Mouse (Mus musculus): Measurements from ENCODE around the gene Cdk8. TPM values are rescaled to one million over a fixed set of nuclear protein-coding genes. Genes with fewer than 3 reads are reported as not detected.
"Not testable (repeated sequence)": the region's sequence is repeated elsewhere in the genome, so short reads cannot be mapped to it uniquely, and the experiment has no call there.

The Cdk8 gene
- polyA plus RNA-seq (2012; rRNA removed) = 21.0 and 23.8 TPM in 2 replicates

DNA sequence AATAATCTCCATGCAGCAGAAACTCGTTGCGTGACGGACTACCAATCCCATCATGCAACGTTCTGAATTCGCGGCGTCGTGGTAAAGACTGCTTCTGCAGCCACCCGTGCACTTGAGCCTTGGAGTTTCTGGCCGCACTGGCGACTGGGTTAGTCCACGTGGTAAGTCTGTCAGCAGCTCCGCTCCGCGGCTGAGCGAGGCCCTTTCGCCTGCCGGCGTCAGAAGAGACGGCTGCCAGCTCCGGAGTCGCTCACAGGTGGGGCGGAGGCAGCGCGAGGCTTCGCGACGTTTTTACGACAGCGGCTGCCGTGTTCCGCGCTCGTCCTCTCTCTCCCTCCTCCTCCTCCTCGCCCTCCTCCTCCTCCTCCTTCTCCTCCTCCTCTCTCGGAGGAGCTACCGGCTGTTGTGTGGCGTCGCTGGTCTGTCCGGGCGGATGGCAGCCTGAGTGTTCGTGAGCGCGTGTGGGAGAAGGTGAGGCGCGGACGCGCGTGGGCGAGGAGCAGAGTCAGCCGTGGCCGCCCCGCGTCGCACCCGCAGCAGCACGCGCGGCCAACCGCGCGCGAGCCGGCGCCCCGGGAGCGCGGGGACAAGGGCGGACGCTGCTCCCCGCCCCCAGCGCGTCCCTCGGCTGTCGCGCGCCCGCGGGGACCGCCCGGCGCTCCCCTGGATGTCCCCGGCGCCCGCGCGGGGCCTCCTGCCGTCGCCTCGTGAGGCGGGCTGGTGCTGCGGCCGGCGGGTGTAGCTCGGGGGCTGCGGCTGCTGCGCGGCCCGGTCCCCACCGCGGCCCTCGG is at the start of gene Cdk8:
Gene Cdk8, plus strand, starts transcription at position 367 of the 791 bp plus-strand sequence.
- DNase-seq (ENCODE audit: low read depth in 1 of 2, low spot score in 2 of 2) = peak; percentile 87 to 88
- Histone ChIP-seq H3K27me3 (ENCODE audit: control insufficient read depth, insufficient read depth, low read length) (no peaks in the 10 kb centered on the region), H3K4me1 (ENCODE audit: control insufficient read depth, insufficient read depth, insufficient read length) (0 out of 2 replicates have a peak, but pooled peaks cover 2% of the 10 kb centered on the region), H3K27ac (ENCODE audit: insufficient read depth, low read length) (peak within 1 kb of the TSS; percentile 95), H3K36me3 (ENCODE audit: control insufficient read depth, insufficient read depth, low read length) (no peaks in the 10 kb centered on the region), H3K4me3 (ENCODE audit: extremely low read depth, insufficient read depth, insufficient read length) (peak within 1 kb of the TSS; percentile 94)
- WGBS = under 1% methylated on average over 87 of the region's 102 CpGs
- TF ChIP-seq POLR2A (IDR thresholded peaks at IDR 0.05; ENCODE audit: low read depth, low read length) (peak; percentile 57), CTCF (IDR thresholded peaks at IDR 0.05; ENCODE audit: extremely low read depth, insufficient read depth, insufficient read length, insufficient replicate concordance) (no peak)

DNA sequence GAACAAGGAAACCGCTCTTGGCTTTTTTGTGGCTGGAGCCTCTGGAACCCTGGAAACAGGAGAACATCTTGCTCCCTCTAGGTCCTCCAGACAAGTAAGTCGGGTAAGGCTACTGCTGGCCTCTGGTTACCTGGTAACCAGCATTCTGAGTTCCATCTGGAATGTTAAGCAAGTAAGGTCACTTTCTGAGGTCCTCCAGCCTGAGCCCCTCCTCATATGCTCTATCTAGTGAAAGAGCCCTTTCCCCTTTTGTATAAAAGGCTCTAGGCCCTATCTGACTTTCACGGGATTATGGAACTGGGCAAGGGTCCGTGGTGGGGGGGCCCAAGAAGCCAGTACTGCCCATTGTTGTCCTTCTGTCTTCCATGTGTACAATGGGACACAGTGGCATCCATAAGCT is 45.8 kb upstream of the Cdk8 start, which contains the start of gene 1700001J03Rik:
Gene 1700001J03Rik, minus strand, starts transcription at position 101 of the 400 bp plus-strand sequence.
- not testable (repeated sequence) for H3K27ac ChIP-seq (ENCODE audit: insufficient read depth, low read length); H3K27me3 ChIP-seq (ENCODE audit: control insufficient read depth, insufficient read depth, low read length); H3K36me3 ChIP-seq (ENCODE audit: control insufficient read depth, insufficient read depth, low read length); H3K4me3 ChIP-seq (ENCODE audit: extremely low read depth, insufficient read depth, insufficient read length); DNase-seq (ENCODE audit: low read depth in 1 of 2, low spot score in 2 of 2); H3K4me1 ChIP-seq (ENCODE audit: control insufficient read depth, insufficient read depth, insufficient read length)
- 77% methylated on average over 4 of the region's 4 CpGs for WGBS

DNA sequence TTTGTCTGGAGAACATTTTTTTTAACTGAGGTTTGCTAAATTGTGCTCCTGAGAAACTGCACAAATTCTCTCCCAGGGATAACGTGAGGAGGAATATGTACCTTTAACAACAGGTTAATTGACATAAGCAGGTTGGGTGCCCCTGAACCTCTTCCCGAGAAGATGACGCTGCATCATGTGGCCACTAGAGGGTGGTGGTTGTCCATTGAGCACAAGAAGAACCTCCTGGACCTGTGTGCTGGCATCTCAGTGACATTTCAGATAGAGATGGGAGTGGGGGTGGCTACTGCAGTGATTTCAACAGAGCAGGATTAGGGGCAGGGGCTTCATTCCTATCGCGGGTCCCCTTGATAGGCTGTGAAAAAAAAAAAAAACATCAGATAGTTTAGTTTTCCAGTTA is 43.6 kb upstream of the Cdk8 start:
- not testable (repeated sequence) for H3K27ac ChIP-seq (ENCODE audit: insufficient read depth, low read length); H3K4me1 ChIP-seq (ENCODE audit: control insufficient read depth, insufficient read depth, insufficient read length); H3K27me3 ChIP-seq (ENCODE audit: control insufficient read depth, insufficient read depth, low read length); H3K4me3 ChIP-seq (ENCODE audit: extremely low read depth, insufficient read depth, insufficient read length); H3K36me3 ChIP-seq (ENCODE audit: control insufficient read depth, insufficient read depth, low read length)
- peak; percentile 44; the same call in 1 of the 2 replicates for TF ChIP-seq CTCF (IDR thresholded peaks at IDR 0.05; ENCODE audit: extremely low read depth, insufficient read depth, insufficient read length, insufficient replicate concordance)
- 27% methylated on average over 5 of the region's 5 CpGs for WGBS
- DNase-seq (ENCODE audit: low read depth in 1 of 2, low spot score in 2 of 2) = peak; percentile 8 to 49

DNA sequence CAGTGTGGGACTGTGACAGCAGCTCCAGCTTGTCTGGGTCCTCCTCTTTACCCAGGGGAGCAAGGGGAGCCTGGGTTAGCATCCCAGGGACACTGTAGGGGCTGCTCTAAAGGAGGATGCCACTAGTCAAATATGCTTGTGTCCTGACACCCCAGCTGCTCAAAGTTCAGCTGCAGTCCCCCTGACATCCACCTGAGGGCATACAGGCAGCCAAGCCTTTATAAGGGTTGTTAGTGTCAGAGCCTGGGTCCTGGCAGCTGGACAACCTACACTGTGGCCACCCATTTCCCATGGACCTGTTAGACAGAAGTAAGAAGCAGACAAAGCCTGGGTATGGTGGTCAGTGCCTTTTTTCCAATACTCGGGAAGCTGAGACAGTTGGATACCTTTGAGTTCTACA is 42.9 kb upstream of the Cdk8 start:
- WGBS = 70% methylated on average over 1 of the region's 1 CpGs

DNA sequence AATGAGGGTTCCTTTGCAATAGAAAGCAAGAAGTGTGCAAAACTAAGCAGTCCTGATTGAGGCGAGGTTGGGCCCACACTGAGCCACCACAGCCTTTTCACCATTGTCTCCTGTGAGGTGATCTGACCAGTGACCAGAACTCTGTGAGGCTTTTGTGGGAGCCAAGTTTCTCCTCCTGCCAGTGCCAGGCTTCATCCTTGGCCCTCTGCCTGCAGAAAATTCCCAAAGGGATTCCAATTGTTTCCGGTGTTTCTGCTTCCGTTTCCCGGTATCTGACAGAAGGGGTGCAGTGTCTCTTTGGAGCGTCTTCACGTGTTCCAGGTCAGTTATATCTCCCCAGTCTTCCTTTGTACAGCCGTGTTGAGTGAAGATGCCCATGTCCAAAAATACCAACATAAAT is 42.3 kb upstream of the Cdk8 start:
- Histone ChIP-seq H3K4me3 (ENCODE audit: extremely low read depth, insufficient read depth, insufficient read length) (no peak overlapping the region), H3K27ac (ENCODE audit: insufficient read depth, low read length) (no peak overlapping the region), H3K4me1 (ENCODE audit: control insufficient read depth, insufficient read depth, insufficient read length) (no peaks in the 10 kb centered on the region), H3K27me3 (ENCODE audit: control insufficient read depth, insufficient read depth, low read length) (no peaks in the 10 kb centered on the region), H3K36me3 (ENCODE audit: control insufficient read depth, insufficient read depth, low read length) (no peaks in the 10 kb centered on the region)
- 83% methylated on average over 7 of the region's 7 CpGs for WGBS
- DNase-seq (ENCODE audit: low read depth in 1 of 2, low spot score in 2 of 2) = no peak
- TF ChIP-seq CTCF (IDR thresholded peaks at IDR 0.05; ENCODE audit: extremely low read depth, insufficient read depth, insufficient read length, insufficient replicate concordance) (no peak), POLR2A (IDR thresholded peaks at IDR 0.05; ENCODE audit: low read depth, low read length) (no peak)

More for the DNA sequence above, 42.9 kb upstream of the Cdk8 start:
- H3K36me3 ChIP-seq (ENCODE audit: control insufficient read depth, insufficient read depth, low read length) = no peaks in the 10 kb centered on the region
- no peaks in the 10 kb centered on the region for H3K4me1 ChIP-seq (ENCODE audit: control insufficient read depth, insufficient read depth, insufficient read length)
- no peaks in the 10 kb centered on the region for H3K27me3 ChIP-seq (ENCODE audit: control insufficient read depth, insufficient read depth, low read length)
- H3K27ac ChIP-seq (ENCODE audit: insufficient read depth, low read length) = no peak overlapping the region
- TF ChIP-seq CTCF (IDR thresholded peaks at IDR 0.05; ENCODE audit: extremely low read depth, insufficient read depth, insufficient read length, insufficient replicate concordance) (no peak), POLR2A (IDR thresholded peaks at IDR 0.05; ENCODE audit: low read depth, low read length) (no peak)
- H3K4me3 ChIP-seq (ENCODE audit: extremely low read depth, insufficient read depth, insufficient read length) = no peak overlapping the region
- DNase-seq (ENCODE audit: low read depth in 1 of 2, low spot score in 2 of 2) = no peak

DNA sequence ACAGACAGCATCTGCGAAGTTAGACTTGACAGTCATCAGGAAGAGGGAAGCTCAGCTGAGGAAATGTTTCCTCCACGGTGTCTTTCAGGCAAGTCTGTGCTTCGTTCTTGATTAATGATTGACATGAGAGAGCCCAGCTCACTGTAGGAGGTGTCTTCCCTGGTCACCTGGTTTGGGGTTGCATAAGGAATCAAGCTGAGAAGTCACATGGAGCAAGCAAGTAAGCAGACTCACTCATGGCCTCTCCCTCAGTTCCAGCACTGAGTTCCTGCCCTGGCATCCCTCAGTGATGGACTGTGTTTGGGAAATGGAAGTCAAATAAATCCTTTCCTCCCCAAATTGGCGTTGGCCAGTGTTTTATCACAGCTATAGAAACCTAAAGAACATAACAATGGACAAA is 40.9 kb upstream of the Cdk8 start:
- Histone ChIP-seq H3K36me3 (ENCODE audit: control insufficient read depth, insufficient read depth, low read length) (no peaks in the 10 kb centered on the region), H3K27ac (ENCODE audit: insufficient read depth, low read length) (no peak overlapping the region), H3K4me1 (ENCODE audit: control insufficient read depth, insufficient read depth, insufficient read length) (no peaks in the 10 kb centered on the region), H3K4me3 (ENCODE audit: extremely low read depth, insufficient read depth, insufficient read length) (no peak overlapping the region), H3K27me3 (ENCODE audit: control insufficient read depth, insufficient read depth, low read length) (no peaks in the 10 kb centered on the region)
- WGBS = 52% methylated on average over 4 of the region's 4 CpGs
- TF ChIP-seq CTCF (IDR thresholded peaks at IDR 0.05; ENCODE audit: extremely low read depth, insufficient read depth, insufficient read length, insufficient replicate concordance) = no peak
- no peak for TF ChIP-seq POLR2A (IDR thresholded peaks at IDR 0.05; ENCODE audit: low read depth, low read length)
- no peak for DNase-seq (ENCODE audit: low read depth in 1 of 2, low spot score in 2 of 2)

DNA sequence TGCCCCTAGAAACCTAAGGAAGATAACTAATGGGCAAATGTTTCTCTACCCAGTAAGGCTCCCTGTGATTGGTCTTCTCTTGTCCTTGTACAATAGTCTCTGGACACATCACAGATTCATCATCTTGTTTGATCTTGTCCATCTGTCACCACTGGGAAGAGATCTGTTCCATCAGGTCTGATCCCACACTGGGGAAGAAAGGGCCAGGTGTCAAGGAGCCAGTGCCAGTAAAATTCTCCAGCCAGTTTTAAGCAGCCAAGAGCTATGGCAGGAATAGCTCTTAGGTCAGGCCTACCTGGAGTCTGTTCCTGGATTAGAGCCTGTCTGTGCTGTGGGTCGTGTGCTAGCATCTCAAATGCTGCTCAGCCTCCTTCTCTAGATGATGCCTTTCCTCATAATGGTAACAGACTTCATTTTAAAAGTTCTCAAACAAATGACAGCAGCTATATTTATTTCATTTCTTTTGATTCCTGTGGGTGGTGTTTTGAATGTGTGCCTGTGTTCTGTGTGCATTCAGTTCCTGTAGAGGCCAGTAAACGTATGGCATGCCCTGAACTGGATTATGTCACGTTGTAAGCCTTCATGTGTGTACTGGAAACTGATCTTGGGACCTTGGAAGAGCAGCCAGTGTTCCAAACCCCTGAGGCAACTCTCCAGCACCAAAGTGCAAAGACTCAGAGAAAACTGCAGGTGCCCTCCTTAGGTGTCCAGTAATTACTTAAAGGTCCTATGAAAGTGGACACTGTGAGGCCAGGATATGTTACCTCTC is 40.3 kb upstream of the Cdk8 start:
- 56% methylated on average over 3 of the region's 3 CpGs for WGBS
- no peak overlapping the region for H3K4me3 ChIP-seq (ENCODE audit: extremely low read depth, insufficient read depth, insufficient read length)
- no peak for DNase-seq (ENCODE audit: low read depth in 1 of 2, low spot score in 2 of 2)

More for the DNA sequence above, 40.3 kb upstream of the Cdk8 start:
- H3K36me3 ChIP-seq (ENCODE audit: control insufficient read depth, insufficient read depth, low read length) = no peaks in the 10 kb centered on the region
- no peaks in the 10 kb centered on the region for H3K4me1 ChIP-seq (ENCODE audit: control insufficient read depth, insufficient read depth, insufficient read length)
- TF ChIP-seq POLR2A (IDR thresholded peaks at IDR 0.05; ENCODE audit: low read depth, low read length) (no peak), CTCF (IDR thresholded peaks at IDR 0.05; ENCODE audit: extremely low read depth, insufficient read depth, insufficient read length, insufficient replicate concordance) (no peak)
- no peak overlapping the region for H3K27ac ChIP-seq (ENCODE audit: insufficient read depth, low read length)
- H3K27me3 ChIP-seq (ENCODE audit: control insufficient read depth, insufficient read depth, low read length) = no peaks in the 10 kb centered on the region

All from spleen, adult 2 months (tissue).